Mouse (Mus musculus) hindbrain, embryonic 11.5 days (tissue): ENCODE measurements around the gene Fars2. TPM values are rescaled to one million over a fixed set of nuclear protein-coding genes. Genes with fewer than 3 reads are reported as not detected.
"Not testable (repeated sequence)": the region's sequence is repeated elsewhere in the genome, so short reads cannot be mapped to it uniquely, and the experiment has no call there.

ENCODE experiments used
- ATAC-seq: fragments of 200-750 bp; cut with Nextera tagmentation; 2 replicates; pipeline ENCODE4 v1.8.0; 2017; ENCODE audit warnings: mild to moderate bottlenecking, moderate TSS enrichment, moderate library complexity; ENCODE audit not compliant: low FRiP score
- DNase-seq: peaks from one replicate; pipeline ENCODE4 v3.0.0-alpha.2; 2015; ENCODE audit warnings: low spot score
- H3K27ac ChIP-seq: fragments of 300-500 bp; sonication (generic); 2 replicates; pipeline ENCODE4 v1.5.1; 2014; ENCODE audit warnings: mild to moderate bottlenecking, low read depth, low read length
- H3K27me3 ChIP-seq: fragments of 300-500 bp; sonication (generic); 2 replicates; pipeline ENCODE4 v1.6.1; 2014; ENCODE audit warnings: mild to moderate bottlenecking, low read length, moderate library complexity, mixed read lengths; ENCODE audit not compliant: control insufficient read depth, insufficient read depth
- H3K36me3 ChIP-seq: fragments of 300-500 bp; sonication (generic); 2 replicates; pipeline ENCODE4 v1.6.1; 2014; ENCODE audit warnings: mild to moderate bottlenecking, low read length, moderate library complexity, mixed read lengths; ENCODE audit not compliant: control insufficient read depth, insufficient read depth
- H3K4me1 ChIP-seq: fragments of 300-500 bp; sonication (generic); replicated peaks from 2 replicates; pipeline ENCODE4 v1.6.1; 2014; ENCODE audit warnings: low read length, mixed read lengths; ENCODE audit not compliant: control insufficient read depth, insufficient read depth
- H3K4me2 ChIP-seq: fragments of 300-500 bp; sonication (generic); replicated peaks from 2 replicates; pipeline ENCODE4 v1.6.1; 2014; ENCODE audit warnings: mild to moderate bottlenecking, low read depth, low read length
- H3K4me3 ChIP-seq: fragments of 300-500 bp; sonication (generic); 2 replicates; pipeline ENCODE4 v1.5.1; 2014; ENCODE audit warnings: low read depth, low read length
- H3K9ac ChIP-seq: fragments of 300-500 bp; sonication (generic); 2 replicates; pipeline ENCODE4 v1.6.1; 2014; ENCODE audit warnings: low read depth, low read length
- H3K9me3 ChIP-seq: fragments of 300-500 bp; sonication (generic); 2 replicates; pipeline ENCODE4 v1.6.1; 2016; ENCODE audit warnings: low read length; ENCODE audit not compliant: control insufficient read depth
- WGBS: fragments of 180-500 bp; shearing (Covaris S2); extraction: QIAGEN DNeasy Blood & Tissue Kit; methylation state at CpG from one replicate; pipeline ENCODE4 v1.1.7; 2014; 5-methylcytosine and 5-hydroxymethylcytosine counted together
- polyA plus RNA-seq: library from polyadenylated mRNA; unstranded; fragments of >200 nt; fragmentation: Nextera tagmentation; extraction: Ambion mirVana; gene quantifications from 2 replicates; pipeline ENCODE4 v1.2.1, GENCODE M21; 2014

The Fars2 gene
- polyA plus RNA-seq, 1 experiment from 2014 or later = 31.1 TPM

GRCm38 (mm10) chr13:36413276-36413675 lies 296.1 kb downstream of the Fars2 start:
- H3K9ac ChIP-seq = no peak overlapping the region
- H3K4me3 ChIP-seq = no peak overlapping the region
- H3K9me3 ChIP-seq = no peaks in the 10 kb centered on the region
- DNase-seq (no peak), ATAC-seq (no peak)
- H3K27me3 ChIP-seq = no peaks in the 10 kb centered on the region
- H3K36me3 ChIP-seq = no peaks in the 10 kb centered on the region
- no peak overlapping the region for H3K27ac ChIP-seq
- H3K4me1 ChIP-seq = no peaks in the 10 kb centered on the region
- no peak overlapping the region for H3K4me2 ChIP-seq
- 76% methylated on average over 1 of the region's 1 CpGs for WGBS

DNA sequence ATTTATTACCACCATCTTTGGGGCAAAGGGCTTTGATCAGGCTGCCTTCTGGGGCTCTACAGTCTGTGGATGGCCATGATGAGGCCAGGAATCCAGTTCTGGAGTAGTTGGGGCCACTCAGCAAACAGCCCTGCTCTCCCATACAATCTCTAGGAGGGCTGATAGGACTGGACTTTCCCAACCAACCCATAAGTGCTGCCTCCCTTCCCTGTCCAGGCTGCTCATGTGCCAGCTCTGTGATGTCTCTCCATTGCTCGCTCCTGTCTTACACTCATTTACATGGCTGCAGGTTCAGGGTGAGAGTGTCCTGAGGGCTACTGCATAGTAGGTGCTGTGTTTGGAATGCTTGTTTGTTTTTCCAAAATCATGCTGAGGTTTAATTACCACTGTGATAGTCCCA lies 298.0 kb downstream of the Fars2 start:
- 90% methylated on average over 1 of the region's 1 CpGs for WGBS

GRCm38 (mm10) chr13:36416546-36416945 lies 299.3 kb downstream of the Fars2 start:
- Histone ChIP-seq H3K36me3 (no peaks in the 10 kb centered on the region), H3K4me2 (no peak overlapping the region), H3K4me1 (no peaks in the 10 kb centered on the region), H3K4me3 (no peak overlapping the region), H3K9me3 (no peaks in the 10 kb centered on the region), H3K27ac (no peak overlapping the region), H3K27me3 (no peaks in the 10 kb centered on the region), H3K9ac (no peak overlapping the region)
- no peak for ATAC-seq
- WGBS = 76% methylated on average over 4 of the region's 4 CpGs
- no peak for DNase-seq

More for the DNA sequence above, 298.0 kb downstream of the Fars2 start:
- H3K27ac ChIP-seq = no peak overlapping the region
- H3K4me3 ChIP-seq = no peak overlapping the region
- H3K4me2 ChIP-seq = no peak overlapping the region
- DNase-seq = no peak
- no peaks in the 10 kb centered on the region for H3K9me3 ChIP-seq
- no peak overlapping the region for H3K9ac ChIP-seq
- H3K27me3 ChIP-seq = no peaks in the 10 kb centered on the region
- ATAC-seq = no peak
- no peaks in the 10 kb centered on the region for H3K4me1 ChIP-seq
- H3K36me3 ChIP-seq = no peaks in the 10 kb centered on the region

DNA sequence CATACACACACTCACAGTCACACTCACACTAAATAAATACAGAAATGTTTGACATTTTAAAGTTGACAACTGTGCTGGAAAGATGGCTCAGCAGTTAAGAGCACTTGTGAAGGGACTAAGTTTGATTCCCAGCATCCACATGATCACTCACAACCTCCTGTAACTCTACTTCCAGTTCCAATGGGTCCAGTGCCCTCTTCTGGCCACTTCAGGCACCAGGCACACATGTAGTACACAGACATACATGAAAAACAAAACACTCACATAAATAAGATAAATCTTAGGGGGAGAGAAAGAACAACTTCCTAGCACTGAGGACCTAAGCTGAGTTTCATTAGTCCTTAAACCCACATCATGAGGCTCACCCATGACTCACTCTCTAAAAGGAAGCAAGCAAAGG lies 302.1 kb downstream of the Fars2 start:
- ATAC-seq = no peak
- no peaks in the 10 kb centered on the region for H3K27me3 ChIP-seq
- H3K4me1 ChIP-seq = no peaks in the 10 kb centered on the region
- DNase-seq = no peak
- H3K9me3 ChIP-seq = no peaks in the 10 kb centered on the region
- H3K36me3 ChIP-seq = no peaks in the 10 kb centered on the region
- no peak overlapping the region for H3K9ac ChIP-seq
- no peak overlapping the region for H3K4me2 ChIP-seq
- no peak overlapping the region for H3K4me3 ChIP-seq
- no peak overlapping the region for H3K27ac ChIP-seq

GRCm38 (mm10) chr13:36422446-36422845 lies 305.2 kb downstream of the Fars2 start:
- Histone ChIP-seq H3K27me3 (no peaks in the 10 kb centered on the region), H3K4me3 (no peak overlapping the region), H3K4me1 (no peaks in the 10 kb centered on the region), H3K27ac (no peak overlapping the region), H3K9me3 (no peaks in the 10 kb centered on the region), H3K36me3 (no peaks in the 10 kb centered on the region), H3K4me2 (no peak overlapping the region), H3K9ac (no peak overlapping the region)
- 77% methylated on average over 3 of the region's 3 CpGs for WGBS
- ATAC-seq (no peak), DNase-seq (no peak)

GRCm38 (mm10) chr13:36425824-36426705 lies 308.9 kb downstream of the Fars2 start:
- not testable (repeated sequence) for DNase-seq

GRCm38 (mm10) chr13:36429500-36430189 lies 312.4 kb downstream of the Fars2 start:
- WGBS = 78% methylated on average over 7 of the region's 7 CpGs

More at GRCm38 (mm10) chr13:36425824-36426705, 308.9 kb downstream of the Fars2 start:
- not testable (repeated sequence) for H3K9me3 ChIP-seq, H3K4me2 ChIP-seq, H3K4me3 ChIP-seq, ATAC-seq, H3K9ac ChIP-seq, H3K27ac ChIP-seq, H3K4me1 ChIP-seq, H3K27me3 ChIP-seq, H3K36me3 ChIP-seq
- 82% methylated on average over 17 of the region's 17 CpGs for WGBS

DNA sequence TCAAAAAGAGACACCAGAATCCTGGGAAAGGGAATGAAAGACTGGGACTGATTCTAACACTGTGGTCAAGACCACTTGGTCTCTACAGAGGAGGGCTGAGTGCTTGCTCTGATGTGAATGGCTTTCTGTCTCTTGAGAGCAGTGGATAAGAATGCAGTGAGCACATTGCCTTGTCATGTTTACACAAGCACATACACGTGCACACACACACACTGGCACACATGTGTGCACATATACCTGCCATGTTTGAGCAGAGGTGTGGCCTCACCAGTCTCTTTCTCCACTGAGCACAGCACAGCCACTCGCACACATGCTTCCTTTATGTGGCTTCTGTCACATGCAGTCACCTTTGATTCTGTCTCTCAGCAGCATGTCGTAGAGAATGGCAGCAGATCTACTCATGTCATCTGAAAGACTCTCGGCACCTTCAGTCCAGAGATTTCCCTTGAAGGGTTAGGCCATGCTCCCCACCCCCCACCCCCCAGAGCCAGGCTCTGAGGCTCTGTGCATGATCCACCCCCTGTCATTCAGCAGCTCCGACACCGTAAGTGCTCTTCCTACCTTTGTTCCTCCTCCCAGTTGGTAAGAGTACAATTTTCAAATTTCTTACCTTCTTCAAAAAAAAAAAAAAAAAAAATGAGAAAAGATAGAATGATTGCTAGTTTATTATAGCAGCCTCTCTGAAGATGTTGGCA lies 313.4 kb downstream of the Fars2 start:
- Histone ChIP-seq H3K4me3 (no peak overlapping the region), H3K27ac (no peak overlapping the region), H3K9ac (no peak overlapping the region), H3K4me2 (no peak overlapping the region), H3K9me3 (no peaks in the 10 kb centered on the region), H3K36me3 (no peaks in the 10 kb centered on the region), H3K27me3 (no peaks in the 10 kb centered on the region), H3K4me1 (no peaks in the 10 kb centered on the region)
- ATAC-seq = no peak
- DNase-seq = no peak
- 68% methylated on average over 6 of the region's 6 CpGs for WGBS

More at GRCm38 (mm10) chr13:36429500-36430189, 312.4 kb downstream of the Fars2 start:
- no peaks in the 10 kb centered on the region for H3K36me3 ChIP-seq
- ATAC-seq (no peak), DNase-seq (no peak)
- H3K27ac ChIP-seq = no peak overlapping the region
- H3K4me2 ChIP-seq = no peak overlapping the region
- no peaks in the 10 kb centered on the region for H3K4me1 ChIP-seq
- H3K27me3 ChIP-seq = no peaks in the 10 kb centered on the region
- H3K9me3 ChIP-seq = no peaks in the 10 kb centered on the region
- no peak overlapping the region for H3K9ac ChIP-seq
- no peak overlapping the region for H3K4me3 ChIP-seq
